In the genomic region with DNA sequence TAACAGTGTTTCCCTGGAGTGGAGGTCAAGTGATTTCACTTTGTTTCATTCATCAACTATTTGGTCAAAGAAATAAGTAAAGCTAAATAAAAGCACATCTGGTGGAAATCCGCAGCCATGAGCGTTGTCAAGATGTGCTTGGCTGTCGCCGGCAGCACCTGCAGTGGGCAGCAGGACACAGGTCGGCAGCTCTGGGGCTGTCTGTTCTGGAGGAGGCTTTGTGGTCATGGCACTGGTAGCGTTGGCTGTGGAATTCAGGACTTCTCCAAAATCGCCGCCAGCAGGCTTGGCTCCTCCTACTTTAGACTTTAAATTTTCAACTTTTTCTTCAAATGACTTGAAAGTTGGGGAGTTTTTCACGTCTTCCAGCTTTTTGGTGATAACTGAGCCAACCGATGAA, we compare ENCODE assay signal across 7 mouse cellular contexts. TPM values are rescaled to one million over a fixed set of nuclear protein-coding genes. Genes with fewer than 3 reads are reported as not detected.
DNase-seq lines count a peak whose midpoint lies in the region; ATAC-seq and TF ChIP-seq lines count a peak whose summit lies in the region.
"Not testable (repeated sequence)": the region's sequence is repeated elsewhere in the genome, so short reads cannot be mapped to it uniquely, and the experiment has no call there.

No protein-coding gene starts in this region.

- TF ChIP-seq POLR2A in bone marrow macrophage, adult 2 months (IDR thresholded peaks at IDR 0.05; ENCODE audit: borderline replicate concordance, low read depth, low read length): not testable (repeated sequence)

- not testable (repeated sequence) for DNase-seq in intestine, embryonic 14.5 days (ENCODE audit: low spot score)

- peak overlapping the region; percentile 59 for H3K9ac ChIP-seq in heart, embryonic 14.5 days (ENCODE audit: low read length)
- not testable (repeated sequence) for H3K9ac ChIP-seq in intestine, embryonic 14.5 days (ENCODE audit: low read length); limb, embryonic 13.5 days; neural tube, embryonic 12.5 days

- TF ChIP-seq CTCF in bone marrow macrophage, adult 2 months (IDR thresholded peaks at IDR 0.05; ENCODE audit: low read depth, low read length): not testable (repeated sequence)

- H3K36me3 ChIP-seq in erythroblast, embryonic 14.5 days (ENCODE audit: control insufficient read depth): peaks cover 59% of the 10 kb centered on the region
- H3K36me3 ChIP-seq in heart, embryonic 14.5 days (ENCODE audit: control insufficient read depth, insufficient read depth, low read length): peaks cover 59% of the 10 kb centered on the region
- peaks cover 44% of the 10 kb centered on the region for H3K36me3 ChIP-seq in intestine, embryonic 14.5 days (ENCODE audit: control insufficient read depth, insufficient read depth, low read length)
- peaks cover 32% of the 10 kb centered on the region for H3K36me3 ChIP-seq in limb, embryonic 13.5 days
- not testable (repeated sequence) for H3K36me3 ChIP-seq in macrophage (ENCODE audit: inconsistent target)
- H3K36me3 ChIP-seq in neural tube, embryonic 12.5 days: peaks cover 27% of the 10 kb centered on the region

- H3K4me3 ChIP-seq in bone marrow macrophage, adult 2 months (ENCODE audit: insufficient read depth, low read length): peak overlapping the region; percentile 73
- peak overlapping the region; percentile 64 for H3K4me3 ChIP-seq in erythroblast, embryonic 14.5 days (replicated peaks)
- H3K4me3 ChIP-seq in heart, embryonic 14.5 days (ENCODE audit: control insufficient read depth in 1 of 2, insufficient read depth in 1 of 2, low read depth in 1 of 2, low read length in 2 of 2): peak overlapping the region; percentile 46 to 47
- H3K4me3 ChIP-seq in intestine, embryonic 14.5 days (ENCODE audit: low read depth, low read length): peak overlapping the region; percentile 40
- H3K4me3 ChIP-seq in limb, embryonic 13.5 days: peak overlapping the region; percentile 45
- peak overlapping the region; percentile 45 for H3K4me3 ChIP-seq in macrophage (ENCODE audit: inconsistent target)
- H3K4me3 ChIP-seq in neural tube, embryonic 12.5 days: not testable (repeated sequence)

- not testable (repeated sequence) for H3K4me1 ChIP-seq in bone marrow macrophage, adult 2 months (ENCODE audit: control insufficient read depth, insufficient read depth, low read length); heart, embryonic 14.5 days (ENCODE audit: control insufficient read depth in 2 of 2, insufficient read depth in 2 of 2, low read length in 2 of 2); intestine, embryonic 14.5 days (replicated peaks; ENCODE audit: control insufficient read depth, insufficient read depth, low read length); limb, embryonic 13.5 days; neural tube, embryonic 12.5 days
- H3K4me1 ChIP-seq in erythroblast, embryonic 14.5 days (ENCODE audit: control insufficient read depth): peaks cover 16% of the 10 kb centered on the region

- not testable (repeated sequence) for H3K79me2 ChIP-seq in macrophage (ENCODE audit: inconsistent target)

- H3K4me2 ChIP-seq in heart, embryonic 14.5 days (ENCODE audit: low read length): peak overlapping the region; percentile 70
- H3K4me2 ChIP-seq in intestine, embryonic 14.5 days (ENCODE audit: low read length): peak overlapping the region; percentile 60
- peak overlapping the region; percentile 69 for H3K4me2 ChIP-seq in limb, embryonic 13.5 days (replicated peaks)
- H3K4me2 ChIP-seq in neural tube, embryonic 12.5 days (replicated peaks): peak overlapping the region; percentile 56; the same call in 1 of the 2 replicates

- not testable (repeated sequence) for ATAC-seq in heart, embryonic 14.5 days (ENCODE audit: insufficient number of reproducible peaks, insufficient read depth, low FRiP score, low read depth); intestine, embryonic 14.5 days (replicated peaks; ENCODE audit: low FRiP score, low TSS enrichment, low read depth); limb, embryonic 13.5 days (ENCODE audit: low FRiP score, low read depth); neural tube, embryonic 12.5 days (ENCODE audit: low FRiP score, low read depth)

- H3K9me3 ChIP-seq in erythroblast, embryonic 14.5 days (ENCODE audit: control insufficient read depth, low read length); heart, embryonic 14.5 days (ENCODE audit: control insufficient read depth, low read length); intestine, embryonic 14.5 days (ENCODE audit: control insufficient read depth, low read length); limb, embryonic 13.5 days; neural tube, embryonic 12.5 days: not testable (repeated sequence)

- peak overlapping the region; percentile 49 for H3K27ac ChIP-seq in bone marrow macrophage, adult 2 months (ENCODE audit: insufficient read depth, low read depth, low read length)
- not testable (repeated sequence) for H3K27ac ChIP-seq in heart, embryonic 14.5 days (replicated peaks in 1 of 2; ENCODE audit: control insufficient read depth in 1 of 2, insufficient read depth in 1 of 2, low read depth in 2 of 2, low read length in 2 of 2); intestine, embryonic 14.5 days (ENCODE audit: low read depth); limb, embryonic 13.5 days; neural tube, embryonic 12.5 days
- peak overlapping the region; percentile 27; the same call in 1 of the 2 replicates for H3K27ac ChIP-seq in macrophage

- H3K27me3 ChIP-seq in erythroblast, embryonic 14.5 days (ENCODE audit: control insufficient read depth); heart, embryonic 14.5 days (ENCODE audit: control insufficient read depth, insufficient read depth, low read length); intestine, embryonic 14.5 days (replicated peaks; ENCODE audit: control insufficient read depth, insufficient read depth, low read length); limb, embryonic 13.5 days; neural tube, embryonic 12.5 days (replicated peaks): not testable (repeated sequence)

- WGBS in heart, embryonic 14.5 days: 27% methylated on average over 10 of the region's 10 CpGs
- WGBS in intestine, embryonic 14.5 days: 40% methylated on average over 10 of the region's 10 CpGs
- WGBS in limb, embryonic 13.5 days: 43% methylated on average over 10 of the region's 10 CpGs
- 9% methylated on average over 10 of the region's 10 CpGs for WGBS in macrophage (ENCODE audit: missing documents)
- 56% methylated on average over 10 of the region's 10 CpGs for WGBS in neural tube, embryonic 12.5 days

RNA-seq across cellular contexts. Expression of a gene that starts 31.5 kb away (rescaled TPM):
- polyA plus RNA-seq in bone marrow macrophage, adult 2 months (2012; ENCODE audit: insufficient read depth, insufficient read length, missing spikeins): 32.5 and 33.6 TPM in 2 replicates
- polyA plus RNA-seq in erythroblast, embryonic 14.5 days (2012): 0.59 and 0.63 TPM in 2 replicates
- polyA plus RNA-seq in heart, embryonic 14.5 days (2014; fragmentation: Nextera tagmentation; extraction: Ambion mirVana): 67.7 and 67.8 TPM in 2 replicates
- 108 and 117 TPM in 2 replicates for polyA plus RNA-seq in intestine, embryonic 14.5 days (2014; fragmentation: Nextera tagmentation; extraction: Ambion mirVana)
- polyA plus RNA-seq in limb, embryonic 13.5 days (2015; fragmentation: Nextera tagmentation; extraction: Ambion mirVana): 102 and 107 TPM in 2 replicates
- total RNA-seq in macrophage (2018; cell fraction: chromatin; rRNA removed): 100 to 1,000 TPM in 1 of 26 experiments, 10 to 100 TPM in 25; 23.0 to 104 (median 65.7) TPM
- 10 to 100 TPM; 34.1 to 52.9 (median 43.6) TPM for total RNA-seq in macrophage (2018; cell fraction: cytosol; rRNA removed)
- total RNA-seq in macrophage (2018; cell fraction: nucleus; rRNA removed): 100 to 1,000 TPM in 1 of 26 experiments, 10 to 100 TPM in 25; 24.2 to 122 (median 46.3) TPM
- 32.5 to 89.6 TPM (median 63.2 TPM) in 3 replicates for polyA plus RNA-seq in macrophage (2018)
- polyA plus RNA-seq in neural tube, embryonic 12.5 days (2016; fragmentation: Nextera tagmentation; extraction: Ambion mirVana): 98.3 and 109 TPM in 2 replicates

RNA-seq across cellular contexts. Expression of a gene that starts 31.5 kb away (rescaled TPM):
- 20.3 and 21.7 TPM in 2 replicates for polyA plus RNA-seq in bone marrow macrophage, adult 2 months (2012; ENCODE audit: insufficient read depth, insufficient read length, missing spikeins)
- not detected in 2 replicates for polyA plus RNA-seq in erythroblast, embryonic 14.5 days (2012)
- polyA plus RNA-seq in heart, embryonic 14.5 days (2014; fragmentation: Nextera tagmentation; extraction: Ambion mirVana): 24.8 and 25.7 TPM in 2 replicates
- polyA plus RNA-seq in intestine, embryonic 14.5 days (2014; fragmentation: Nextera tagmentation; extraction: Ambion mirVana): 29.8 and 34.8 TPM in 2 replicates
- polyA plus RNA-seq in limb, embryonic 13.5 days (2015; fragmentation: Nextera tagmentation; extraction: Ambion mirVana): 40.0 and 41.7 TPM in 2 replicates
- total RNA-seq in macrophage (2018; cell fraction: chromatin; rRNA removed): 10 to 100 TPM in 10 of 26 experiments, 1 to 10 TPM in 16; 2.8 to 15.0 (median 8.4) TPM
- total RNA-seq in macrophage (2018; cell fraction: cytosol; rRNA removed): 10 to 100 TPM in 17 of 26 experiments, 1 to 10 TPM in 9; 7.8 to 20.2 (median 10.8) TPM
- total RNA-seq in macrophage (2018; cell fraction: nucleus; rRNA removed): 10 to 100 TPM in 5 of 26 experiments, 1 to 10 TPM in 21; 3.4 to 16.2 (median 7.6) TPM
- polyA plus RNA-seq in macrophage (2018): 9.1 to 21.2 TPM (median 11.6 TPM) in 3 replicates
- 39.3 and 41.4 TPM in 2 replicates for polyA plus RNA-seq in neural tube, embryonic 12.5 days (2016; fragmentation: Nextera tagmentation; extraction: Ambion mirVana)

RNA-seq across cellular contexts. Expression of a gene that starts 40.7 kb away (rescaled TPM):
- 26.8 and 30.7 TPM in 2 replicates for polyA plus RNA-seq in bone marrow macrophage, adult 2 months (2012; ENCODE audit: insufficient read depth, insufficient read length, missing spikeins)
- polyA plus RNA-seq in erythroblast, embryonic 14.5 days (2012): 0.07 and 0.08 TPM in 2 replicates
- 27.4 and 28.1 TPM in 2 replicates for polyA plus RNA-seq in heart, embryonic 14.5 days (2014; fragmentation: Nextera tagmentation; extraction: Ambion mirVana)
- polyA plus RNA-seq in intestine, embryonic 14.5 days (2014; fragmentation: Nextera tagmentation; extraction: Ambion mirVana): 28.1 and 30.3 TPM in 2 replicates
- polyA plus RNA-seq in limb, embryonic 13.5 days (2015; fragmentation: Nextera tagmentation; extraction: Ambion mirVana): 11.8 and 12.2 TPM in 2 replicates
- 100 to 1,000 TPM in 18 of 26 experiments, 10 to 100 TPM in 8; 68.9 to 162 (median 111) TPM for total RNA-seq in macrophage (2018; cell fraction: chromatin; rRNA removed)
- total RNA-seq in macrophage (2018; cell fraction: cytosol; rRNA removed): 10 to 100 TPM; 22.3 to 31.8 (median 26.3) TPM
- 100 to 1,000 TPM in 1 of 26 experiments, 10 to 100 TPM in 25; 38.3 to 103 (median 64.4) TPM for total RNA-seq in macrophage (2018; cell fraction: nucleus; rRNA removed)
- polyA plus RNA-seq in macrophage (2018): 13.5 to 20.8 TPM (median 15.9 TPM) in 3 replicates
- 18.3 and 18.4 TPM in 2 replicates for polyA plus RNA-seq in neural tube, embryonic 12.5 days (2016; fragmentation: Nextera tagmentation; extraction: Ambion mirVana)

Comparison
In these comparisons a context has a peak if more than half of its experiments do, and no peak if none do; other contexts are left out.
1. RNA of a gene that starts 31.5 kb away (polyA plus RNA-seq): 98.3 to 109 TPM in neural tube, embryonic 12.5 days, 108 to 117 TPM in intestine, embryonic 14.5 days, 102 to 107 TPM in limb, embryonic 13.5 days, 67.7 to 67.8 TPM in heart, embryonic 14.5 days, 32.5 to 89.6 TPM in macrophage and 32.5 to 33.6 TPM in bone marrow macrophage, adult 2 months; 0.59 to 0.63 TPM in erythroblast, embryonic 14.5 days; every median in the first group is over 10 times any median in the second.
2. RNA of a gene that starts 31.5 kb away (polyA plus RNA-seq): 39.3 to 41.4 TPM in neural tube, embryonic 12.5 days, 40.0 to 41.7 TPM in limb, embryonic 13.5 days, 29.8 to 34.8 TPM in intestine, embryonic 14.5 days, 24.8 to 25.7 TPM in heart, embryonic 14.5 days, 20.3 to 21.7 TPM in bone marrow macrophage, adult 2 months and 9.1 to 21.2 TPM in macrophage; not detected in erythroblast, embryonic 14.5 days; every median in the first group is over 10 times any median in the second.
3. RNA of a gene that starts 40.7 kb away (polyA plus RNA-seq): 26.8 to 30.7 TPM in bone marrow macrophage, adult 2 months, 28.1 to 30.3 TPM in intestine, embryonic 14.5 days, 27.4 to 28.1 TPM in heart, embryonic 14.5 days, 18.3 to 18.4 TPM in neural tube, embryonic 12.5 days, 13.5 to 20.8 TPM in macrophage and 11.8 to 12.2 TPM in limb, embryonic 13.5 days; 0.07 to 0.08 TPM in erythroblast, embryonic 14.5 days; every median in the first group is over 10 times any median in the second.
4. Peak in every context shown above with its lines, with median percentiles within 50 percentile points of each other: H3K4me2 ChIP-seq.